Mouse (Mus musculus) liver, embryonic 12.5 days (tissue): Measurements from ENCODE around the gene Fbxl21. TPM values are rescaled to one million over a fixed set of nuclear protein-coding genes. Genes with fewer than 3 reads are reported as not detected.

Source experiments
- ATAC-seq: fragments of 200-750 bp; cut with Nextera tagmentation; 2 replicates; pipeline ENCODE4 v1.8.0; 2017; ENCODE audit warnings: moderate number of reproducible peaks, mild to moderate bottlenecking, moderate library complexity
- H3K27ac ChIP-seq: fragments of 300-500 bp; sonication (generic); 2 replicates; pipeline ENCODE4 v1.5.1; 2016; ENCODE audit warnings: mild to moderate bottlenecking
- H3K27me3 ChIP-seq: fragments of 300-500 bp; sonication (generic); replicated peaks from 2 replicates; pipeline ENCODE4 v1.6.1; 2016; ENCODE audit warnings: mild to moderate bottlenecking, moderate library complexity
- H3K36me3 ChIP-seq: fragments of 300-500 bp; sonication (generic); 2 replicates; pipeline ENCODE4 v1.6.1; 2016; ENCODE audit warnings: mild to moderate bottlenecking, moderate library complexity
- H3K4me1 ChIP-seq: fragments of 300-500 bp; sonication (generic); 2 replicates; pipeline ENCODE4 v1.6.1; 2016
- H3K4me2 ChIP-seq: fragments of 300-500 bp; sonication (generic); 2 replicates; pipeline ENCODE4 v1.6.1; 2016; ENCODE audit warnings: mild to moderate bottlenecking, moderate library complexity
- H3K4me3 ChIP-seq: fragments of 300-500 bp; sonication (generic); 2 replicates; pipeline ENCODE4 v1.5.1; 2016; ENCODE audit warnings: mild to moderate bottlenecking, moderate library complexity
- H3K9ac ChIP-seq: fragments of 300-500 bp; sonication (generic); 2 replicates; pipeline ENCODE4 v1.6.1; 2016; ENCODE audit warnings: mild to moderate bottlenecking, moderate library complexity
- H3K9me3 ChIP-seq: fragments of 300-500 bp; sonication (generic); replicated peaks from 2 replicates; pipeline ENCODE4 v1.6.1; 2016; ENCODE audit warnings: mild to moderate bottlenecking, moderate library complexity
- WGBS: fragments of 180-500 bp; shearing (Covaris S2); methylation state at CpG from one replicate; pipeline ENCODE4 v1.1.7; 2016; ENCODE audit not compliant: insufficient replicate concordance; 5-methylcytosine and 5-hydroxymethylcytosine counted together
- polyA plus RNA-seq: library from polyadenylated mRNA; unstranded; fragments of >200 nt; fragmentation: Nextera tagmentation; extraction: Ambion mirVana; gene quantifications from 2 replicates; pipeline ENCODE4 v1.2.1, GENCODE M21; 2016

The Fbxl21 gene
- polyA plus RNA-seq, 1 experiment from 2014 or later = 0.81 TPM

- 58% methylated on average over 6 of the region's 6 CpGs for WGBS
- Histone ChIP-seq H3K4me2 (no peak overlapping the region), H3K9me3 (no peaks in the 10 kb centered on the region), H3K9ac (no peak overlapping the region), H3K27me3 (no peaks in the 10 kb centered on the region), H3K4me1 (no peaks in the 10 kb centered on the region), H3K27ac (no peak overlapping the region), H3K36me3 (no peaks in the 10 kb centered on the region), H3K4me3 (no peak overlapping the region)
- no peak for ATAC-seq
These were observed 15.3 kb upstream of the Fbxl21 start for GRCm38 (mm10) chr13:56506871-56507496.

- no peak overlapping the region for H3K4me2 ChIP-seq
- H3K4me3 ChIP-seq = no peak overlapping the region
- H3K36me3 ChIP-seq = no peaks in the 10 kb centered on the region
- H3K4me1 ChIP-seq = no peaks in the 10 kb centered on the region
- H3K27me3 ChIP-seq = no peaks in the 10 kb centered on the region
- H3K9me3 ChIP-seq = no peaks in the 10 kb centered on the region
- no peak overlapping the region for H3K9ac ChIP-seq
- no peak overlapping the region for H3K27ac ChIP-seq
- WGBS = 68% methylated on average over 2 of the region's 2 CpGs
- ATAC-seq = no peak
These were observed 12.5 kb upstream of the Fbxl21 start for GRCm38 (mm10) chr13:56509796-56510195.

- Histone ChIP-seq H3K36me3 (no peaks in the 10 kb centered on the region), H3K9me3 (no peaks in the 10 kb centered on the region), H3K9ac (no peak overlapping the region), H3K4me2 (no peak overlapping the region), H3K27ac (no peak overlapping the region), H3K4me1 (no peaks in the 10 kb centered on the region), H3K4me3 (no peak overlapping the region), H3K27me3 (no peaks in the 10 kb centered on the region)
- ATAC-seq = no peak
These were observed 8.7 kb upstream of the Fbxl21 start for GRCm38 (mm10) chr13:56513595-56513994.

- no peak overlapping the region for H3K27ac ChIP-seq
- H3K27me3 ChIP-seq = no peaks in the 10 kb centered on the region
- 58% methylated on average over 4 of the region's 4 CpGs for WGBS
- H3K4me2 ChIP-seq = no peak overlapping the region
- ATAC-seq = no peak
- no peak overlapping the region for H3K4me3 ChIP-seq
- no peaks in the 10 kb centered on the region for H3K9me3 ChIP-seq
- no peaks in the 10 kb centered on the region for H3K4me1 ChIP-seq
- no peak overlapping the region for H3K9ac ChIP-seq
- H3K36me3 ChIP-seq = no peaks in the 10 kb centered on the region
These were observed 6.0 kb upstream of the Fbxl21 start for GRCm38 (mm10) chr13:56516311-56516710.

GRCm38 (mm10) chr13:56516816-56517215 lies 5.5 kb upstream of the Fbxl21 start:
- Histone ChIP-seq H3K36me3 (no peaks in the 10 kb centered on the region), H3K27me3 (no peaks in the 10 kb centered on the region), H3K9me3 (no peaks in the 10 kb centered on the region), H3K4me1 (peaks cover 2% of the 10 kb centered on the region), H3K4me2 (no peak overlapping the region), H3K4me3 (no peak overlapping the region), H3K27ac (no peak overlapping the region), H3K9ac (no peak overlapping the region)
- 48% methylated on average over 7 of the region's 7 CpGs for WGBS
- ATAC-seq = no peak

- 7% methylated on average over 8 of the region's 8 CpGs for WGBS
- H3K4me1 ChIP-seq = peaks cover 12% of the 10 kb centered on the region
- H3K36me3 ChIP-seq = no peaks in the 10 kb centered on the region
- H3K27ac ChIP-seq = no peak overlapping the region
- H3K9me3 ChIP-seq = no peaks in the 10 kb centered on the region
- H3K9ac ChIP-seq = peak overlapping the region; percentile 63
- ATAC-seq = no peak
- H3K4me3 ChIP-seq = peak overlapping the region; percentile 63
- H3K27me3 ChIP-seq = no peaks in the 10 kb centered on the region
- H3K4me2 ChIP-seq = peak overlapping the region; percentile 93
These were observed 522 bp downstream of the Fbxl21 start for GRCm38 (mm10) chr13:56522821-56523167.

- Histone ChIP-seq H3K4me1 (peaks cover 10% of the 10 kb centered on the region), H3K27ac (no peak overlapping the region), H3K4me3 (no peak overlapping the region), H3K36me3 (no peaks in the 10 kb centered on the region), H3K9ac (no peak overlapping the region), H3K27me3 (no peaks in the 10 kb centered on the region), H3K9me3 (no peaks in the 10 kb centered on the region), H3K4me2 (no peak overlapping the region)
- WGBS = 64% methylated on average over 12 of the region's 12 CpGs
- no peak for ATAC-seq
These were observed 4.6 kb downstream of the Fbxl21 start for GRCm38 (mm10) chr13:56526871-56527270.

GRCm38 (mm10) chr13:56527846-56528245 lies 5.6 kb downstream of the Fbxl21 start:
- Histone ChIP-seq H3K4me1 (peaks cover under 1% of the 10 kb centered on the region), H3K27ac (no peak overlapping the region), H3K4me3 (no peak overlapping the region), H3K36me3 (no peaks in the 10 kb centered on the region), H3K4me2 (no peak overlapping the region), H3K27me3 (no peaks in the 10 kb centered on the region), H3K9ac (no peak overlapping the region), H3K9me3 (no peaks in the 10 kb centered on the region)
- no peak for ATAC-seq
- WGBS = 81% methylated on average over 7 of the region's 7 CpGs

- Histone ChIP-seq H3K4me1 (no peaks in the 10 kb centered on the region), H3K4me3 (no peak overlapping the region), H3K4me2 (no peak overlapping the region), H3K27ac (no peak overlapping the region), H3K9me3 (no peaks in the 10 kb centered on the region), H3K27me3 (no peaks in the 10 kb centered on the region), H3K9ac (no peak overlapping the region), H3K36me3 (no peaks in the 10 kb centered on the region)
- no peak for ATAC-seq
- WGBS = 78% methylated on average over 11 of the region's 11 CpGs
These were observed 6.0 kb downstream of the Fbxl21 start for GRCm38 (mm10) chr13:56528281-56528680.

- 34% methylated on average over 4 of the region's 4 CpGs for WGBS
- Histone ChIP-seq H3K27me3 (no peaks in the 10 kb centered on the region), H3K27ac (no peak overlapping the region), H3K4me3 (no peak overlapping the region), H3K9ac (no peak overlapping the region), H3K4me2 (no peak overlapping the region), H3K4me1 (no peaks in the 10 kb centered on the region), H3K9me3 (no peaks in the 10 kb centered on the region), H3K36me3 (no peaks in the 10 kb centered on the region)
- no peak for ATAC-seq
These were observed 6.8 kb downstream of the Fbxl21 start for GRCm38 (mm10) chr13:56529031-56529430.

- H3K9me3 ChIP-seq = no peaks in the 10 kb centered on the region
- ATAC-seq = no peak
These were observed 7.4 kb downstream of the Fbxl21 start for GRCm38 (mm10) chr13:56529685-56530084.

GRCm38 (mm10) chr13:56534931-56535330 lies 12.7 kb downstream of the Fbxl21 start:
- Histone ChIP-seq H3K9me3 (no peaks in the 10 kb centered on the region), H3K27ac (no peak overlapping the region), H3K27me3 (no peaks in the 10 kb centered on the region), H3K4me1 (no peaks in the 10 kb centered on the region), H3K9ac (no peak overlapping the region), H3K4me2 (no peak overlapping the region), H3K36me3 (0 out of 2 replicates have a peak, but pooled peaks cover 4% of the 10 kb centered on the region), H3K4me3 (no peak overlapping the region)
- 53% methylated on average over 5 of the region's 5 CpGs for WGBS
- ATAC-seq = no peak

More at GRCm38 (mm10) chr13:56529685-56530084, 7.4 kb downstream of the Fbxl21 start:
- Histone ChIP-seq H3K4me2 (no peak overlapping the region), H3K9ac (no peak overlapping the region), H3K36me3 (0 out of 2 replicates have a peak, but pooled peaks cover 4% of the 10 kb centered on the region), H3K27ac (no peak overlapping the region), H3K27me3 (no peaks in the 10 kb centered on the region), H3K4me1 (no peaks in the 10 kb centered on the region), H3K4me3 (no peak overlapping the region)
- WGBS = 30% methylated on average over 8 of the region's 8 CpGs

GRCm38 (mm10) chr13:56535570-56535969 lies 13.3 kb downstream of the Fbxl21 start:
- Histone ChIP-seq H3K27ac (no peak overlapping the region), H3K9ac (no peak overlapping the region), H3K4me3 (no peak overlapping the region), H3K36me3 (0 out of 2 replicates have a peak, but pooled peaks cover 4% of the 10 kb centered on the region), H3K9me3 (no peaks in the 10 kb centered on the region), H3K4me2 (no peak overlapping the region), H3K4me1 (no peaks in the 10 kb centered on the region), H3K27me3 (no peaks in the 10 kb centered on the region)
- ATAC-seq = no peak
- WGBS = 54% methylated on average over 5 of the region's 5 CpGs
